Mouse (Mus musculus): ENCODE results near the gene Rasal1. TPM values are rescaled to one million over a fixed set of nuclear protein-coding genes. Genes with fewer than 3 reads are reported as not detected.

Gene Rasal1
- polyA plus RNA-seq, 1 experiment from 2014 or later: not detected

GRCm38 (mm10) chr5:120605688-120606087, 42.9 kb upstream of the Rasal1 start:
- Histone ChIP-seq H3K4me1 (ENCODE audit: insufficient read depth) (no peaks in the 10 kb centered on the region), H3K4me2 (peak overlapping the region; percentile 68), H3K9me3 (ENCODE audit: low read depth, low read length) (no peaks in the 10 kb centered on the region), H3K27me3 (ENCODE audit: insufficient read depth, low read length) (no peaks in the 10 kb centered on the region), H3K4me3 (ENCODE audit: low read depth, low read length) (peak overlapping the region; percentile 28), H3K9ac (peak overlapping the region; percentile 41; the same call in 1 of the 2 replicates), H3K36me3 (ENCODE audit: insufficient read depth) (no peaks in the 10 kb centered on the region), H3K27ac (ENCODE audit: low read depth) (no peak overlapping the region)
- peak; percentile 91 for TF ChIP-seq CTCF (IDR thresholded peaks at IDR 0.05; ENCODE audit: low read depth)
- peak; percentile 66 for ATAC-seq (ENCODE audit: insufficient read depth)
- under 1% methylated on average over 8 of the region's 8 CpGs for WGBS
- DNase-seq: peak; percentile 98

- Histone ChIP-seq H3K27me3 (ENCODE audit: insufficient read depth, low read length) (no peaks in the 10 kb centered on the region), H3K4me3 (ENCODE audit: low read depth, low read length) (no peak overlapping the region), H3K36me3 (ENCODE audit: insufficient read depth) (no peaks in the 10 kb centered on the region), H3K4me2 (no peak overlapping the region), H3K9ac (no peak overlapping the region), H3K4me1 (ENCODE audit: insufficient read depth) (peaks cover 3% of the 10 kb centered on the region), H3K9me3 (ENCODE audit: low read depth, low read length) (no peaks in the 10 kb centered on the region), H3K27ac (ENCODE audit: low read depth) (no peak overlapping the region)
- no peak for ATAC-seq (ENCODE audit: insufficient read depth)
- DNase-seq: no peak
- 71% methylated on average over 25 of the region's 25 CpGs for WGBS
- TF ChIP-seq CTCF (IDR thresholded peaks at IDR 0.05; ENCODE audit: low read depth): no peak
These were observed 41.9 kb upstream of the Rasal1 start for GRCm38 (mm10) chr5:120606590-120607200.

GRCm38 (mm10) chr5:120607335-120607734, 41.3 kb upstream of the Rasal1 start:
- Histone ChIP-seq H3K27me3 (ENCODE audit: insufficient read depth, low read length) (no peaks in the 10 kb centered on the region), H3K4me2 (no peak overlapping the region), H3K9ac (no peak overlapping the region), H3K36me3 (ENCODE audit: insufficient read depth) (no peaks in the 10 kb centered on the region), H3K27ac (ENCODE audit: low read depth) (no peak overlapping the region), H3K9me3 (ENCODE audit: low read depth, low read length) (no peaks in the 10 kb centered on the region), H3K4me1 (ENCODE audit: insufficient read depth) (peaks cover 3% of the 10 kb centered on the region), H3K4me3 (ENCODE audit: low read depth, low read length) (no peak overlapping the region)
- WGBS: 78% methylated on average over 3 of the region's 3 CpGs
- no peak for TF ChIP-seq CTCF (IDR thresholded peaks at IDR 0.05; ENCODE audit: low read depth)
- no peak for DNase-seq
- ATAC-seq (ENCODE audit: insufficient read depth): no peak

- 78% methylated on average over 16 of the region's 16 CpGs for WGBS
- Histone ChIP-seq H3K4me2 (no peak overlapping the region), H3K9me3 (ENCODE audit: low read depth, low read length) (no peaks in the 10 kb centered on the region), H3K27ac (ENCODE audit: low read depth) (no peak overlapping the region), H3K9ac (no peak overlapping the region), H3K36me3 (ENCODE audit: insufficient read depth) (no peaks in the 10 kb centered on the region), H3K27me3 (ENCODE audit: insufficient read depth, low read length) (no peaks in the 10 kb centered on the region), H3K4me3 (ENCODE audit: low read depth, low read length) (no peak overlapping the region), H3K4me1 (ENCODE audit: insufficient read depth) (peaks cover 3% of the 10 kb centered on the region)
- DNase-seq (no peak), ATAC-seq (ENCODE audit: insufficient read depth) (no peak)
- TF ChIP-seq CTCF (IDR thresholded peaks at IDR 0.05; ENCODE audit: low read depth): no peak
These were observed 39.3 kb upstream of the Rasal1 start for GRCm38 (mm10) chr5:120609246-120609775.

GRCm38 (mm10) chr5:120610906-120611305, 37.7 kb upstream of the Rasal1 start:
- H3K4me3 ChIP-seq (ENCODE audit: low read depth, low read length): no peak overlapping the region; the same call in 1 of the 2 replicates

GRCm38 (mm10) chr5:120611416-120611815, 37.2 kb upstream of the Rasal1 start:
- no peaks in the 10 kb centered on the region for H3K27me3 ChIP-seq (ENCODE audit: insufficient read depth, low read length)
- H3K4me1 ChIP-seq (ENCODE audit: insufficient read depth): peaks cover 3% of the 10 kb centered on the region
- no peaks in the 10 kb centered on the region; the same call in 1 of the 2 replicates for H3K9me3 ChIP-seq (ENCODE audit: low read depth, low read length)
- no peak overlapping the region for H3K27ac ChIP-seq (ENCODE audit: low read depth)
- DNase-seq (no peak), ATAC-seq (ENCODE audit: insufficient read depth) (no peak)
- H3K36me3 ChIP-seq (ENCODE audit: insufficient read depth): no peaks in the 10 kb centered on the region
- H3K9ac ChIP-seq: peak overlapping the region; percentile 55
- peak overlapping the region; percentile 94 for H3K4me2 ChIP-seq
- H3K4me3 ChIP-seq (ENCODE audit: low read depth, low read length): peak overlapping the region; percentile 68
- WGBS: 42% methylated on average over 8 of the region's 8 CpGs
- TF ChIP-seq CTCF (IDR thresholded peaks at IDR 0.05; ENCODE audit: low read depth): no peak

More at GRCm38 (mm10) chr5:120610906-120611305, 37.7 kb upstream of the Rasal1 start:
- ATAC-seq (ENCODE audit: insufficient read depth) (no peak), DNase-seq (no peak)
- no peak for TF ChIP-seq CTCF (IDR thresholded peaks at IDR 0.05; ENCODE audit: low read depth)
- Histone ChIP-seq H3K36me3 (ENCODE audit: insufficient read depth) (no peaks in the 10 kb centered on the region), H3K4me1 (ENCODE audit: insufficient read depth) (peaks cover 3% of the 10 kb centered on the region), H3K27ac (ENCODE audit: low read depth) (no peak overlapping the region), H3K9ac (no peak overlapping the region), H3K27me3 (ENCODE audit: insufficient read depth, low read length) (no peaks in the 10 kb centered on the region), H3K9me3 (ENCODE audit: low read depth, low read length) (no peaks in the 10 kb centered on the region; the same call in 1 of the 2 replicates), H3K4me2 (peak overlapping the region; percentile 94)
- 86% methylated on average over 5 of the region's 5 CpGs for whole genome bisulfite sequencing

GRCm38 (mm10) chr5:120612442-120612821, 36.2 kb upstream of the Rasal1 start, which contains the start of the genes Rita1 and Ddx54:
Rita1 (minus strand) TSS chr5:120612589.
Ddx54 (plus strand) TSS chr5:120612739.
- no peak for TF ChIP-seq CTCF (IDR thresholded peaks at IDR 0.05; ENCODE audit: low read depth)
- Histone ChIP-seq H3K4me1 (ENCODE audit: insufficient read depth) (peaks cover 3% of the 10 kb centered on the region), H3K27me3 (ENCODE audit: insufficient read depth, low read length) (no peaks in the 10 kb centered on the region), H3K4me2 (peak within 1 kb of the TSS; percentile 94), H3K9ac (peak within 1 kb of the TSS; percentile 68), H3K4me3 (ENCODE audit: low read depth, low read length) (peak within 1 kb of the TSS; percentile 68), H3K27ac (ENCODE audit: low read depth) (peak within 1 kb of the TSS; percentile 70), H3K9me3 (ENCODE audit: low read depth, low read length) (no peaks in the 10 kb centered on the region; the same call in 1 of the 2 replicates), H3K36me3 (ENCODE audit: insufficient read depth) (peaks cover 7% of the 10 kb centered on the region; the same call in 1 of the 2 replicates)
- ATAC-seq (ENCODE audit: insufficient read depth) (peak; percentile 81), DNase-seq (peak; percentile 97)
- WGBS: under 1% methylated on average over 22 of the region's 22 CpGs
